Mouse (Mus musculus) kidney, embryonic 14.5 days (tissue): ENCODE data around the gene Rom1. TPM values are rescaled to one million over a fixed set of nuclear protein-coding genes. Genes with fewer than 3 reads are reported as not detected.

ENCODE experiments used
- ATAC-seq: fragments of 200-750 bp; cut with Nextera tagmentation; 2 replicates; pipeline ENCODE4 v1.8.0; 2017; ENCODE audit warnings: moderate number of reproducible peaks, mild to moderate bottlenecking, moderate TSS enrichment, moderate library complexity; ENCODE audit not compliant: low FRiP score, low TSS enrichment
- H3K27ac ChIP-seq: fragments of 300-500 bp; sonication (generic); 2 replicates; pipeline ENCODE4 v1.5.1; 2014; ENCODE audit warnings: low read depth, mild to moderate bottlenecking, low read length, moderate library complexity, mixed read lengths
- H3K27me3 ChIP-seq: fragments of 300-500 bp; sonication (generic); 2 replicates; pipeline ENCODE4 v1.6.1; 2014; ENCODE audit warnings: mild to moderate bottlenecking, low read length; ENCODE audit not compliant: control insufficient read depth, insufficient read depth
- H3K36me3 ChIP-seq: fragments of 300-500 bp; sonication (generic); 2 replicates; pipeline ENCODE4 v1.6.1; 2014; ENCODE audit warnings: low read length, mixed read lengths; ENCODE audit not compliant: control insufficient read depth, insufficient read depth
- H3K4me1 ChIP-seq: fragments of 300-500 bp; sonication (generic); 2 replicates; pipeline ENCODE4 v1.6.1; 2014; ENCODE audit warnings: low read length, mixed read lengths; ENCODE audit not compliant: control insufficient read depth, insufficient read depth
- H3K4me2 ChIP-seq: fragments of 300-500 bp; sonication (generic); replicated peaks from 2 replicates; pipeline ENCODE4 v1.6.1; 2014; ENCODE audit warnings: low read depth, mild to moderate bottlenecking, low read length
- H3K4me3 ChIP-seq: fragments of 300-500 bp; sonication (generic); 2 replicates; pipeline ENCODE4 v1.5.1; 2014; ENCODE audit warnings: mild to moderate bottlenecking, low read length
- H3K9ac ChIP-seq: fragments of 300-500 bp; sonication (generic); 2 replicates; pipeline ENCODE4 v1.6.1; 2014; ENCODE audit warnings: low read depth, mild to moderate bottlenecking, low read length, moderate library complexity
- H3K9me3 ChIP-seq: fragments of 300-500 bp; sonication (generic); 2 replicates; pipeline ENCODE4 v1.6.1; 2016; ENCODE audit warnings: low read length; ENCODE audit not compliant: control insufficient read depth
- WGBS: fragments of 180-500 bp; shearing (Covaris S2); extraction: QIAGEN DNeasy Blood & Tissue Kit; methylation state at CpG from one replicate; pipeline ENCODE4 v1.1.7; 2014; 5-methylcytosine and 5-hydroxymethylcytosine counted together
- polyA plus RNA-seq: library from polyadenylated mRNA; unstranded; fragments of >200 nt; fragmentation: Nextera tagmentation; extraction: Ambion mirVana; gene quantifications from 2 replicates; pipeline ENCODE4 v1.2.1, GENCODE M21; 2014

Gene Rom1
- polyA plus RNA-seq, 1 experiment from 2014 or later = 1.2 TPM

DNA sequence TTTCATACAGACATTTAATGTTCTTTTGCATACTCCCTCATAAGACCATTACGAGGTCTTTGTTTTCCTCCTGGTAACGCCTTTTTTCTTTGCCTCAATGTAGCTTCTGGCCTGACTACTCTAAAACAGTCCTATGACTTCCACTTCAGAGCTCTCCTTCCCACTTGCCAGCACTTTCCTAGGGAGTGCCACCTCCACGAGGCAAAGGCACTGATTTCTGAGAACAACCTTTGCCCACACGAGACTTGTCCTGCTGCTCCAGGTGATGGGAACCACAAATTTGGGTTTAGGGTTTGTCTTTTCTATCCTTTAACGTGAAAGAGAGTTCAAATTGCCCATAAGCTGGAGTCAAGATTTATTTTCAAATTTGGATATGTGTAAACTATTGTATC lies 37.0 kb upstream of the Rom1 start:
- peak overlapping the region; percentile 87 for H3K27ac ChIP-seq
- peaks cover 75% of the 10 kb centered on the region for H3K36me3 ChIP-seq
- H3K4me2 ChIP-seq = peak overlapping the region; percentile 47
- peaks cover 4% of the 10 kb centered on the region; the same call in 1 of the 2 replicates for H3K4me1 ChIP-seq
- H3K27me3 ChIP-seq = no peaks in the 10 kb centered on the region
- H3K4me3 ChIP-seq = peak overlapping the region; percentile 72
- H3K9me3 ChIP-seq = no peaks in the 10 kb centered on the region
- WGBS = 35% methylated on average over 5 of the region's 5 CpGs
- peak overlapping the region; percentile 62 for H3K9ac ChIP-seq
- no peak for ATAC-seq

DNA sequence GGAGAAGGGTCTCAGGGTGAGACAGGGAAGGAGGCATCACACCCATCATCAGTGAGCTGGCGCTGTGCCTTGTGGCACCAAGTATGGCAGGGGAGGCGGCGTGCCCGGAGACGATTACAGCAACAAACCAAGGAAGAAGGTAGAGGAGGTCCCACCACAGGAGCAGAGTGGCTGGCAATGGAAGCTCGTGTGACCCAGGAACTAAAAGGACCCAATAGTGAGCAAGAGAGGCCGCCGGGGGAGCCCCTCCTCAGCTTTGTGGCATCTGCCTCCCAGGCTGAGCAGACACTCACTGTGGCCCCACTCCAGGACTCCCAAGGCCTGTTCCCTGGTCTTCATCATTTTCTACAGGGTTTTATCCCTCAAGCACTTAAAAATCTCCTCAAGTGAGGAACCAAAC lies 36.6 kb upstream of the Rom1 start:
- Histone ChIP-seq H3K9me3 (no peaks in the 10 kb centered on the region), H3K4me1 (peaks cover 4% of the 10 kb centered on the region; the same call in 1 of the 2 replicates), H3K36me3 (peaks cover 73% of the 10 kb centered on the region), H3K27me3 (no peaks in the 10 kb centered on the region), H3K27ac (peak overlapping the region; percentile 87), H3K4me2 (peak overlapping the region; percentile 47), H3K9ac (peak overlapping the region; percentile 62; the same call in 1 of the 2 replicates), H3K4me3 (peak overlapping the region; percentile 72)
- WGBS = 74% methylated on average over 8 of the region's 8 CpGs
- ATAC-seq = no peak

DNA sequence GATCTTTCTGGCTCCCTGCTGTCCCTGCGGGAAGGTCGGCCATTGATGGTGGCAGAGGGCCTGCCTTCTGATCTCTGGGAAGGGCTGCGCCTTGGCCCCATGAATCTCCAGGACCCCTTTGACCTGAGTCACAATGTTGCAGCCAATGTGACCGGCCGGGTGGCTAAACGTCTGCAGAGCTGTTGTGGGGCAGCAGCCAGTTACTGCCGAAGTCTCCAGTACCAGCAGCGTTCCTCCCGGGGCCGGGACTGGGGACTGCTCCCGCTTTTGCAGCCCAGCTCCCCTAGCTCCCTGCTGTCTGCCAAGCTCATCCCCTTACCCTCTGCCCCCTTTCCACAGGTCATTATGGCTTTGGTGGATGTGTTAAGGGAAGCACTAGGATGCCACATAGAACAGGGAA lies 35.9 kb upstream of the Rom1 start:
- WGBS = 80% methylated on average over 11 of the region's 11 CpGs
- H3K27ac ChIP-seq = no peak overlapping the region

DNA sequence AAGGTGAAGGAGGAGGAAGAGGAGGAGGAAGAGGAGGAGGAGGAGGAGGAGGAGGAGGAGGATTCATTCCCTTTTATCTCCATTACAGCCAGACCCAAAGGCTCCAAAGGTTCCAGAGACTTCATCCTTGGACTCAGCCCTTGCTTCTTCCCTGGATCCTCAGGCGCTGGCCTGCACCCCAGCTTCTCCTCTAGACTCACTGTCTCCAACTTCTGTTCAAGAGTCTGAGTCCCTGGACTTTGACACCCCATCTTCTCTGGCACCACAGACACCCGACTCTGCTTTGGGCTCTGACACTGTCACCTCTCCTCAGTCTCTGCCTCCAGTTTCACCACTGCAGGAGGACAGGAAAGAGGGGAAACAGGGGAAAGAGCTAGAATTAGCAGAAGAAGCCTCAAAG lies 33.1 kb upstream of the Rom1 start:
- no peak overlapping the region for H3K9ac ChIP-seq
- 96% methylated on average over 2 of the region's 2 CpGs for WGBS
- H3K9me3 ChIP-seq = no peaks in the 10 kb centered on the region
- peaks cover 79% of the 10 kb centered on the region for H3K36me3 ChIP-seq
- no peak for ATAC-seq
- H3K4me3 ChIP-seq = no peak overlapping the region
- no peak overlapping the region for H3K4me2 ChIP-seq
- no peak overlapping the region for H3K27ac ChIP-seq
- H3K4me1 ChIP-seq = no peaks in the 10 kb centered on the region
- no peaks in the 10 kb centered on the region for H3K27me3 ChIP-seq

More for the DNA sequence above, 35.9 kb upstream of the Rom1 start:
- H3K9me3 ChIP-seq = no peaks in the 10 kb centered on the region
- peak overlapping the region; percentile 62 for H3K9ac ChIP-seq
- no peak overlapping the region for H3K4me3 ChIP-seq
- no peaks in the 10 kb centered on the region for H3K27me3 ChIP-seq
- no peak for ATAC-seq
- H3K36me3 ChIP-seq = peaks cover 73% of the 10 kb centered on the region
- no peak overlapping the region for H3K4me2 ChIP-seq
- H3K4me1 ChIP-seq = peaks cover 4% of the 10 kb centered on the region; the same call in 1 of the 2 replicates

DNA sequence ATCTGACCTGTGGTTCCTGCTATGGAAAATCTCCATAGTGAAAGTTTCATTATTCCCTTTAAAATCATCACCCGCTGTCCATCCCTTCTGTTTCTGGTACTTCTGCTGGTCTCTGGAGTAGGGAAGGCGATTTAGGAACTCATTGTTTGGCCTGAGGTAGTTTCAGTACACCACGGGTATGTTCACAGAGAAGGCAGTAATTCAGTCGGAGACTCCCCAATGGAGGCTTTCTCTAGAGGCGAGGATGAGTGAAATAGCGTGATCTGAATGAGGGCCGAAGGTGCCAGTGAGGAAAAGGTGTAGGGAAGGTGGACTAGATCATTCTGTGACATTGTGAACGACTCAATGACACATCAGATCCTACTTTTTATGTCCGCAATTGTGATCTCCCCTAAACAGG lies 25.0 kb upstream of the Rom1 start:
- Histone ChIP-seq H3K36me3 (peaks cover 60% of the 10 kb centered on the region), H3K9me3 (no peaks in the 10 kb centered on the region), H3K4me2 (peak overlapping the region; percentile 82), H3K27ac (peak overlapping the region; percentile 69; the same call in 1 of the 2 replicates), H3K27me3 (no peaks in the 10 kb centered on the region), H3K4me1 (peaks cover 4% of the 10 kb centered on the region; the same call in 1 of the 2 replicates), H3K4me3 (peak overlapping the region; percentile 79), H3K9ac (peak overlapping the region; percentile 73)
- no peak for ATAC-seq
- 7% methylated on average over 9 of the region's 9 CpGs for WGBS

DNA sequence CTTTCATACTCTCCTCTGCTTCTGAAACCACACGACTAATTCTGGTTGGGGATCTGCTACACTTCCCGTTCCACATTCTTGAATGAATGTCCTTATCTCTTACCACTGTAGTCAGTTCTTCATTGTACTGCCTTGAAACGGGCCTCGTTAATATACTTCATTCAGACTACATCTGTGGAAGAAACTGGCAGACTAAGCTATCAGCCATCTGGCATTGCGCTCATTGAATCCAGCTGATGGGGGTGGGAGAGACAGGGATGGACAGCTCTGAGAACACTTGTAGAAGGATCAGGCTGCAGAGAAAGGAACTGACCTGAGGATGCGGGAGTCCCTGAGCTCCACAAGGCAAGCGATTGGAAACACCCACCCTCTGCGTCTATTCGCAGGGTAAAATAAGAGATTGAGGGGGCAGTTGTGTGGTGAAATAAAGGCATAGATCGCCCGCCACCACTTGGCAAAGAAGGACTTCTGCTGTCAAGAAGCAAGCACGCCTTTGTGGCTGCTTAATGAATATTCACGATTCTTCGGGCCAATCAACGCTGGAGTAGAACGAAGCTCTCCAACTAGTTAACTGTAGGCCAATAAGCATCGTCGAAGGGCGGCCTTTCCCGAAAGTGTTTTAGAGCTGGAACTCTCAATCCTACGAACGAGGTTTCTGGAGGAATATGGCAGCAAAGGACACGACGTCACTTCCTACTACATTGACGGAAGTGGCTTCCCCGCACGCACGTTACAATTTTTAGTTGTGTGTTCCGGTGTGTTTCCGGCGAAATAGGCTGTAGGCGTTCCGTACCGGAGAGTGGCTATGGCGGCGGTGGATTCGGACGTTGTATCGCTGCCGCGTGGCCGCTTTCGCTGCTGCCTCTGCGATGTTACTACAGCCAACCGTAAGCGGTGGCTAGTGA lies 24.2 kb upstream of the Rom1 start, which contains the start of gene Tut1:
Tut1 (plus strand) TSS at position 713 of the 905 bp plus-strand sequence.
- peak; percentile 95 for ATAC-seq
- Histone ChIP-seq H3K9ac (peak within 1 kb of the TSS; percentile 73), H3K4me3 (peak within 1 kb of the TSS; percentile 79), H3K27me3 (no peaks in the 10 kb centered on the region), H3K27ac (peak within 1 kb of the TSS; percentile 71), H3K36me3 (peaks cover 60% of the 10 kb centered on the region), H3K4me1 (peaks cover 4% of the 10 kb centered on the region; the same call in 1 of the 2 replicates), H3K9me3 (no peaks in the 10 kb centered on the region), H3K4me2 (peak within 1 kb of the TSS; percentile 82)
- 5% methylated on average over 46 of the region's 46 CpGs for WGBS

DNA sequence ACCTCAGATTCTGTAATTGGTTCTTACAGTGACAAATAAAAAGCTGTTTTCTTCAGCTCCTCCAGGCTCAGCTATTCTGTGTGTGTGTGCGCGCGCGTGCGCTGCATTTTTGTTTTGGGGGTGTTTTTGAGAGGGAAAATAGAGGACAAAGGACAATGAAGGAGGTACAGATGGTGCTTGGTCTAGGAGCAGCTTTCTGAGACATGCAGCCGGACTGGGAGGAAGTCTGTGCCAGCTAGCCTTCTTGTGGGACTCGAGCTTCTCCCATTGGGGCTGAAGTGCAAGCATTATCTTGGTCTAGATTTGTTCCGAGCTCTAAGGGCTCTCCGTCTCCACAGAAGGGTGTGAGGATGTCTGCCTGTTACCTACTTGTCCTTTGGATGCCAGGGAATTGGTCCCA lies 23.1 kb upstream of the Rom1 start:
- Histone ChIP-seq H3K9me3 (no peaks in the 10 kb centered on the region), H3K27me3 (no peaks in the 10 kb centered on the region), H3K4me1 (peaks cover 4% of the 10 kb centered on the region; the same call in 1 of the 2 replicates), H3K4me3 (no peak overlapping the region), H3K27ac (no peak overlapping the region), H3K36me3 (peaks cover 64% of the 10 kb centered on the region), H3K4me2 (no peak overlapping the region), H3K9ac (no peak overlapping the region)
- WGBS = 92% methylated on average over 9 of the region's 9 CpGs
- ATAC-seq = no peak

DNA sequence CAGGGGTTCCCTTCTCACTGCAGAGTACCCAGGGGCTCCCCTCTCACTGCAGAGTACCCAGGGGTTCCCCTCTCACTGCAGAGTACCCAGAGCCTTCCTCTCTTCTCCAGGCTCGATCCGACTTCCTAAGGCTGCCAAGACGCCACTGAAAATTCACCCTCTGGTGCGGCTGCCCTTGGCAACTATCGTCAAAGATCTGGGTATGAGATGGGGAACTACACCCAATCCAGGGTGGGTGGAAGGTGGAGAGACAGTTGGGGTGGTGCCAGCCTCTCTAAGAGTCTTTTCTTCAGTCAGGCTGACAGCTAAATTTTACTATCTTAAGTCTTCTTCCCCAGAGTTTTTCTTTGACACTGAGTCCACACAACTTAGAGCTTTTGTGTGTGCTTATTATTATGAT lies 21.0 kb upstream of the Rom1 start:
- Histone ChIP-seq H3K4me1 (peaks cover 4% of the 10 kb centered on the region; the same call in 1 of the 2 replicates), H3K4me3 (no peak overlapping the region), H3K9ac (no peak overlapping the region), H3K27ac (no peak overlapping the region), H3K27me3 (no peaks in the 10 kb centered on the region), H3K4me2 (no peak overlapping the region), H3K36me3 (peaks cover 69% of the 10 kb centered on the region), H3K9me3 (no peaks in the 10 kb centered on the region)
- no peak for ATAC-seq
- WGBS = 93% methylated on average over 5 of the region's 5 CpGs

DNA sequence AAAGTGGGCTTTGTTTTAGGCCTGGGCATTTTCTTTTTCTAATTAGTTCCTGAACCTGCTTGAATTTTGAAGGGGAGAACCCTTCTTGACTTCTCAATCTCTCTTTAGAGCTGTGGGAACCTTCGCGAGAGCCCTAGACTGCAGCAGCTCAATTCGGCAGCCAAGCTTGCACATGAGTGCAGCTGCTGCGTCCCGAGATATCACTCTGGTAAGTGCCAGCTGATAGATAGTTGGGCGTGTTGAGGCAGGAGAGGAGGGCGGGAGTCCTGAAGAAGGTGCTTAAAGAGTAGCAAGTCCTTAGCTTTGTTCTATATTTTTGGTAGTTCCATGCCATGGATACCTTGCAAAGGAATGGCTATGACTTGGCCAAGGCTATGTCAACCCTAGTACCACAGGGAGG lies 17.8 kb upstream of the Rom1 start:
- 95% methylated on average over 7 of the region's 7 CpGs for WGBS
- Histone ChIP-seq H3K4me1 (peaks cover 19% of the 10 kb centered on the region), H3K9ac (no peak overlapping the region), H3K27me3 (no peaks in the 10 kb centered on the region), H3K9me3 (no peaks in the 10 kb centered on the region), H3K4me3 (no peak overlapping the region), H3K4me2 (no peak overlapping the region), H3K27ac (no peak overlapping the region), H3K36me3 (peaks cover 78% of the 10 kb centered on the region)
- no peak for ATAC-seq
